Mouse (Mus musculus) central nervous system, embryonic 18 days (tissue): ENCODE measurements around the gene Gm14401. TPM values are rescaled to one million over a fixed set of nuclear protein-coding genes. Genes with fewer than 3 reads are reported as not detected.

Source experiments
- polyA plus RNA-seq: library from polyadenylated mRNA; depleted of rRNA; stranded (reverse); fragments of >200 nt; gene quantifications from 2 replicates; pipeline ENCODE4 v1.2.3, GENCODE M21; 2012; rRNA removed

The Gm14401 gene
- not detected in 2 replicates for polyA plus RNA-seq

GRCm38 (mm10) chr2:177073432-177074423, at the start of gene Gm14401:
Gene Gm14401 (plus strand): TSS chr2:177074320.

Other genes with a start within 250 kb of the Gm14401 start
- not detected in 2 replicates for gene Gm14408, start 243.2 kb upstream of the Gm14401 start, polyA plus RNA-seq
- 12.4 and 13.1 TPM in 2 replicates for gene Gm14296, start 146.5 kb upstream of the Gm14401 start, polyA plus RNA-seq
- gene Gm14419, start 73.4 kb upstream of the Gm14401 start, polyA plus RNA-seq: 4.1 and 4.5 TPM in 2 replicates
- 34.1 and 38.0 TPM in 2 replicates for gene Gm14410, start 132.1 kb downstream of the Gm14401 start, polyA plus RNA-seq
- not detected in 2 replicates for gene Gm14409, start 192.7 kb downstream of the Gm14401 start, polyA plus RNA-seq
- gene Gm14412, start 250.0 kb downstream of the Gm14401 start, polyA plus RNA-seq: 0.38 and 0.63 TPM in 2 replicates